Mouse (Mus musculus) limb, embryonic 11.5 days (tissue): Measurements from ENCODE around the gene Efnb2. TPM values are rescaled to one million over a fixed set of nuclear protein-coding genes. Genes with fewer than 3 reads are reported as not detected.

Experiments
- ATAC-seq: fragments of 200-750 bp; cut with Nextera tagmentation; 2 replicates; pipeline ENCODE4 v1.8.0; 2017; ENCODE audit warnings: low read depth; ENCODE audit not compliant: insufficient number of reproducible peaks, low FRiP score, low TSS enrichment
- DNase-seq: peaks from one replicate; pipeline ENCODE4 v3.0.0-alpha.2; 2015; ENCODE audit warnings: low spot score
- H3K27ac ChIP-seq: fragments of 300-500 bp; sonication (generic); replicated peaks from 2 replicates; pipeline ENCODE4 v1.5.1; 2014; ENCODE audit warnings: low read depth, mild to moderate bottlenecking, low read length
- H3K27me3 ChIP-seq: fragments of 300-500 bp; sonication (generic); 2 replicates; pipeline ENCODE4 v1.6.1; 2014; ENCODE audit warnings: mild to moderate bottlenecking, low read length, mixed read lengths; ENCODE audit not compliant: control insufficient read depth, insufficient read depth
- H3K36me3 ChIP-seq: fragments of 300-500 bp; sonication (generic); 2 replicates; pipeline ENCODE4 v1.6.1; 2014; ENCODE audit warnings: mild to moderate bottlenecking, low read length, moderate library complexity, mixed read lengths; ENCODE audit not compliant: control insufficient read depth, insufficient read depth
- H3K4me1 ChIP-seq: fragments of 300-500 bp; sonication (generic); 2 replicates; pipeline ENCODE4 v1.6.1; 2014; ENCODE audit warnings: low read length, mixed read lengths; ENCODE audit not compliant: control insufficient read depth, insufficient read depth
- H3K4me2 ChIP-seq: fragments of 300-500 bp; sonication (generic); 2 replicates; pipeline ENCODE4 v1.6.1; 2014; ENCODE audit warnings: low read depth, mild to moderate bottlenecking, moderate library complexity; ENCODE audit not compliant: severe bottlenecking
- H3K4me3 ChIP-seq: fragments of 300-500 bp; sonication (generic); 2 replicates; pipeline ENCODE4 v1.5.1; 2014; ENCODE audit warnings: low read depth, low read length
- H3K9ac ChIP-seq: fragments of 300-500 bp; sonication (generic); 2 replicates; pipeline ENCODE4 v1.6.1; 2014; ENCODE audit warnings: mild to moderate bottlenecking, low read length
- H3K9me3 ChIP-seq: fragments of 300-500 bp; sonication (generic); 2 replicates; pipeline ENCODE4 v1.6.1; 2016; ENCODE audit warnings: low read length; ENCODE audit not compliant: control insufficient read depth
- WGBS: fragments of 180-500 bp; shearing (Covaris S2); extraction: QIAGEN DNeasy Blood & Tissue Kit; methylation state at CpG from one replicate; pipeline ENCODE4 v1.1.7; 2014; 5-methylcytosine and 5-hydroxymethylcytosine counted together
- polyA plus RNA-seq: library from polyadenylated mRNA; unstranded; fragments of >200 nt; fragmentation: Nextera tagmentation; extraction: Ambion mirVana; gene quantifications from 2 replicates; pipeline ENCODE4 v1.2.1, GENCODE M21; 2014

Gene Efnb2
- polyA plus RNA-seq, 1 experiment from 2014 or later = 26.3 TPM

- Histone ChIP-seq H3K4me2 (no peak overlapping the region), H3K4me3 (no peak overlapping the region), H3K36me3 (no peaks in the 10 kb centered on the region), H3K27ac (no peak overlapping the region), H3K27me3 (no peaks in the 10 kb centered on the region), H3K9ac (no peak overlapping the region), H3K4me1 (no peaks in the 10 kb centered on the region), H3K9me3 (no peaks in the 10 kb centered on the region)
- WGBS = 65% methylated on average over 12 of the region's 12 CpGs
- ATAC-seq (no peak), DNase-seq (no peak)
Measured at GRCm38 (mm10) chr8:8595831-8596611, 65.0 kb downstream of the Efnb2 start.

GRCm38 (mm10) chr8:8593812-8594211 is 67.2 kb downstream of the Efnb2 start:
- Histone ChIP-seq H3K27ac (no peak overlapping the region), H3K27me3 (no peaks in the 10 kb centered on the region), H3K36me3 (no peaks in the 10 kb centered on the region), H3K4me1 (no peaks in the 10 kb centered on the region), H3K4me2 (no peak overlapping the region), H3K9me3 (no peaks in the 10 kb centered on the region), H3K4me3 (no peak overlapping the region), H3K9ac (no peak overlapping the region)
- DNase-seq (no peak), ATAC-seq (no peak)
- WGBS = 95% methylated on average over 7 of the region's 7 CpGs

DNA sequence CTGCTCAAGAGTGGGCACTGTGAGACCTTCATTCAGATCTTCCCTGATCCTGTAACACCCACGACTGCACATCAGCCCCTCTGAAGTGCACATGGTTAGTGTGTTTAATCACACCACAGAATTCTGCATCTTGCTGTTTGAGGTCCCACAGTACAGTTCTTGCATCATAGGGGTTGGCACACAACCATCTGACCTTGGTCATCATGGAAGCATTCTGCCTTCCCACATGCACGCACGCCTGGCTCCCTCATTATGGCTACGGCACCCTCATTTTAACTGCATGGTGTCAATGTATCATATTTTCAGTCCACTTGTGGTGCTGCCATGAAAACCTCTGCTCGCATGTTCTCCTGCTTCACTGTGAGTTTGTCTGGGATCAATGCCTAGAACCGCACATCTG is 67.7 kb downstream of the Efnb2 start:
- Histone ChIP-seq H3K27ac (no peak overlapping the region), H3K4me2 (no peak overlapping the region), H3K9ac (no peak overlapping the region), H3K36me3 (no peaks in the 10 kb centered on the region), H3K4me1 (no peaks in the 10 kb centered on the region), H3K27me3 (no peaks in the 10 kb centered on the region), H3K4me3 (no peak overlapping the region), H3K9me3 (no peaks in the 10 kb centered on the region)
- DNase-seq = no peak
- 92% methylated on average over 6 of the region's 6 CpGs for WGBS
- ATAC-seq = no peak

GRCm38 (mm10) chr8:8592331-8592730 is 68.7 kb downstream of the Efnb2 start:
- no peak overlapping the region for H3K27ac ChIP-seq
- no peaks in the 10 kb centered on the region for H3K27me3 ChIP-seq
- no peaks in the 10 kb centered on the region for H3K4me1 ChIP-seq
- no peaks in the 10 kb centered on the region for H3K36me3 ChIP-seq
- H3K4me2 ChIP-seq = no peak overlapping the region
- 95% methylated on average over 3 of the region's 3 CpGs for WGBS
- no peak overlapping the region for H3K9ac ChIP-seq
- no peak for ATAC-seq
- H3K9me3 ChIP-seq = no peaks in the 10 kb centered on the region
- no peak for DNase-seq
- H3K4me3 ChIP-seq = no peak overlapping the region

DNA sequence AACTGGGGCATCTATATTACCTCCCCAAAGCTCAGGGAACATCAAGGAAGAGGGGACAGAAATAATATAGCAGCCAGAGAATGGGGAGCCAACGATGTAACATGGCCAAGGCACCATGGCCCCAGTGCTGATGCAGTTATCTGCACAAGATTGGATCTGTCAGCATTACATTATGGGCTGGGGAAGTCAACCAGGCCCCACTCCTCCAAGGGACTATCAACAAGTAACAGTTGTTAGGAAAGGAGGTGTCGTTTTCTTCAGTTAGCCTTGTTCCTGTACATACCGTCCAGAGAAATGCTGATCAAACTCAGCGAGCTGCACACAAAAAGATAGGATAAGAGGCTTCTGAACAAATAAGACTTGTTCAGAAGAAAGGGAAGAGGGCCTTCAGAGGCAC is 77.1 kb downstream of the Efnb2 start:
- Histone ChIP-seq H3K27me3 (no peaks in the 10 kb centered on the region), H3K27ac (no peak overlapping the region), H3K36me3 (no peaks in the 10 kb centered on the region), H3K4me1 (no peaks in the 10 kb centered on the region), H3K4me2 (no peak overlapping the region), H3K9me3 (no peaks in the 10 kb centered on the region), H3K4me3 (no peak overlapping the region), H3K9ac (no peak overlapping the region)
- DNase-seq = no peak
- ATAC-seq = no peak
- 90% methylated on average over 4 of the region's 4 CpGs for WGBS

DNA sequence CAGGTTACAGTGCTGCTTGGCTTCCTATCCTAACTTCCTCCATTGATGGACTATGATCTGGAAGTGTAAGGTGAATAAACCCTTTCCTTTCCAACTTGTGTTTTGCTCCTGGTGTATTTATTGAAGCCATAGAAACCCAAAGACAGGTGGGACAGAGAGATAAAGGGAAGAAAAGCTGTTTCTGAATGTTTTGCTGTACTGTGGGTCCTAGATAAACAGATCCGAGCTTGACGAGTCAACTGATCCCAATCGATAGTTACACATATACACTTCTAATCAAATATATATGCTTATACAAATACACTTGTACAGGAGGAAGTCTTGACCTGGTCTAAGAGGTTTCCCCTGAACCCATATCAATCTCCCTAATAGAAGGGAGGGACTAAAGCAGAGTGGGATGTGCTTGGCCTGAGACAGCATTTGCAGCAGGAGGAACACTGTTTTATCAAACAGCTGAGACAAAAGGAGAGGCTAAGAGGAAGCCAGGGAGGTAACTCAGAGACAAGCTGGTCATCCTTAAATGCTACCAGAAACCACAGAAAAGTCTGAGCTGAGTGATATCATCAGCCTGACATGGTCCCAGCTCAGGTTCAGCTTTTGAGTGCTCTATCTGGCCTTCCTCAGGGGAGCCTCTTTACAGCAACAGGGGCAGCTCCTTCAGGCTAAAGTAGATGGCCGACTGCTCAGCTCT is 77.6 kb downstream of the Efnb2 start:
- H3K9me3 ChIP-seq = no peaks in the 10 kb centered on the region
- no peaks in the 10 kb centered on the region for H3K4me1 ChIP-seq
- no peaks in the 10 kb centered on the region for H3K27me3 ChIP-seq
- H3K4me3 ChIP-seq = no peak overlapping the region
- no peak for DNase-seq
- no peak overlapping the region for H3K9ac ChIP-seq
- WGBS = 90% methylated on average over 4 of the region's 4 CpGs
- no peak overlapping the region for H3K27ac ChIP-seq
- H3K36me3 ChIP-seq = no peaks in the 10 kb centered on the region
- H3K4me2 ChIP-seq = no peak overlapping the region
- ATAC-seq = no peak

- DNase-seq (no peak), ATAC-seq (no peak)
- H3K27me3 ChIP-seq = no peaks in the 10 kb centered on the region
- H3K4me1 ChIP-seq = no peaks in the 10 kb centered on the region
- no peak overlapping the region for H3K4me3 ChIP-seq
- no peaks in the 10 kb centered on the region for H3K9me3 ChIP-seq
- WGBS = 91% methylated on average over 11 of the region's 11 CpGs
- H3K4me2 ChIP-seq = no peak overlapping the region
- H3K9ac ChIP-seq = no peak overlapping the region
- H3K27ac ChIP-seq = no peak overlapping the region
- H3K36me3 ChIP-seq = no peaks in the 10 kb centered on the region
Measured at GRCm38 (mm10) chr8:8577770-8578303, 83.2 kb downstream of the Efnb2 start.

DNA sequence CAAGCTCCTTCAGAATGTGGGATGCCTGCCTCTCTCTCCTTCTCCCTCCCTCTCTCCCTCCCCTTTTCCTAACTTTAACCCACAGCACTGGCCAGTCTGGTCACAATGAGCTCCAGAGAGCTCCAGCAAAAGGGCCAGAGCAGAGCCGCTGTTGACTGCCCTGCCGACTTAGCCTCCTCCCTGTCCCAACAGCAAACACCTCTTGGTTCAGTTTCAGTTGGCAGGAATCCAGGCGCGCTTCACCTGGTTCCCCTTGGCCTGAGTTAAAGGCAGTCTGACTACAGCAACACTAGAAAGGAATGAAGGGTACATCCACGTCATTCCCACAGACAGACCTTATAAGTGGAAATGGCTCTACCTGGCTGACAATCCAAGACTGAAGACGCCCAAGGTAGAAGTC is 84.2 kb downstream of the Efnb2 start:
- ATAC-seq = no peak
- 91% methylated on average over 6 of the region's 6 CpGs for WGBS
- DNase-seq = no peak

More for the DNA sequence above, 84.2 kb downstream of the Efnb2 start:
- Histone ChIP-seq H3K27ac (no peak overlapping the region), H3K4me3 (no peak overlapping the region), H3K4me2 (no peak overlapping the region), H3K27me3 (no peaks in the 10 kb centered on the region), H3K9me3 (no peaks in the 10 kb centered on the region), H3K9ac (no peak overlapping the region), H3K4me1 (no peaks in the 10 kb centered on the region), H3K36me3 (no peaks in the 10 kb centered on the region)
